Mouse (Mus musculus) embryonic fibroblast, embryonic 13.5 days (primary cell): Measurements from ENCODE around the gene Stkld1.

Experiments used
- CTCF ChIP-seq: IDR thresholded peaks from 2 replicates; pipeline ENCODE4 v1.5.1; 2011; ENCODE audit warnings: mild to moderate bottlenecking, control low read depth, low read length, moderate library complexity, borderline replicate concordance; ENCODE audit not compliant: insufficient read depth
- POLR2A ChIP-seq: IDR thresholded peaks from 2 replicates; pipeline ENCODE4 v1.6.1; 2011; ENCODE audit warnings: low read depth, mild to moderate bottlenecking, control low read depth, low read length, moderate library complexity

- TF ChIP-seq CTCF (no peak), POLR2A (no peak)
Observed at GRCm38 (mm10) chr2:26935286-26935685, 1.4 kb downstream of the Stkld1 start.
